Mouse (Mus musculus) bone marrow macrophage, adult 2 months (primary cell): ENCODE results near the gene Celsr1. TPM values are rescaled to one million over a fixed set of nuclear protein-coding genes. Genes with fewer than 3 reads are reported as not detected.

Experiments used
- H3K27ac ChIP-seq: 2 replicates; pipeline ENCODE4 v1.5.1; 2012; ENCODE audit warnings: low read depth, low read length; ENCODE audit not compliant: insufficient read depth
- H3K4me1 ChIP-seq: 2 replicates; pipeline ENCODE4 v1.6.1; 2012; ENCODE audit warnings: low read length; ENCODE audit not compliant: control insufficient read depth, insufficient read depth
- H3K4me3 ChIP-seq: 2 replicates; pipeline ENCODE4 v1.5.1; 2012; ENCODE audit warnings: mild to moderate bottlenecking, low read length, moderate library complexity; ENCODE audit not compliant: insufficient read depth
- CTCF ChIP-seq: IDR thresholded peaks from 2 replicates; pipeline ENCODE4 v1.5.1; 2012; ENCODE audit warnings: low read depth, mild to moderate bottlenecking, low read length, moderate library complexity
- POLR2A ChIP-seq: IDR thresholded peaks from 2 replicates; pipeline ENCODE4 v1.6.1; 2012; ENCODE audit warnings: mild to moderate bottlenecking, low read depth, low read length, borderline replicate concordance
- polyA plus RNA-seq: library from polyadenylated mRNA; stranded (reverse); fragments of >200 nt; gene quantifications from 2 replicates; pipeline ENCODE4 v1.2.4, GENCODE M21; 2012; ENCODE audit not compliant: missing spikeins, insufficient read depth, insufficient read length

The Celsr1 gene
- polyA plus RNA-seq, 1 experiment: 0.28 TPM

DNA sequence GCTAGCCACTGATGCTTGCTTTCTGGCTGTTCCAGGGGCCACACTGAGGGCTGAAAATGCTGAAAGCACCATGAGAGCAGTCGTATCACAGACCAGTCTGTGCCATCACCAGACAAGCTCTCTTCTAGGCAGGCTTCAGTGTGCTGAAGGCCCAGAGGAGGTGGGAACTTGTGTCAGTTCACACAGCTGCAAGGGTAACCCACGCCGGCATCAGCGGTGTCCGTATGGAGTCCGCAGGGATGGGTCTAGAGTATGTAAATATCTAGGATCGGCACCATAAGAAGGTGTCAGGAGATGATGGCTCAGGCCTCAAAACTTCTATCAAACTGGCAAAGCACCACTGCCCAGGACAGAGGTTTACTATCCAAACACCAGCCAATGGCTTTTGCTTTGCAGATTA, 64.3 kb downstream of the Celsr1 start:
- H3K4me3 ChIP-seq: no peak overlapping the region
- H3K4me1 ChIP-seq: peaks cover 2% of the 10 kb centered on the region; the same call in 1 of the 2 replicates
- no peak overlapping the region for H3K27ac ChIP-seq
- TF ChIP-seq CTCF (no peak), POLR2A (no peak)

GRCm38 (mm10) chr15:85966032-85966431, 67.5 kb downstream of the Celsr1 start:
- Histone ChIP-seq H3K27ac (no peak overlapping the region), H3K4me3 (no peak overlapping the region), H3K4me1 (peaks cover 8% of the 10 kb centered on the region; the same call in 1 of the 2 replicates)
- TF ChIP-seq POLR2A: no peak

DNA sequence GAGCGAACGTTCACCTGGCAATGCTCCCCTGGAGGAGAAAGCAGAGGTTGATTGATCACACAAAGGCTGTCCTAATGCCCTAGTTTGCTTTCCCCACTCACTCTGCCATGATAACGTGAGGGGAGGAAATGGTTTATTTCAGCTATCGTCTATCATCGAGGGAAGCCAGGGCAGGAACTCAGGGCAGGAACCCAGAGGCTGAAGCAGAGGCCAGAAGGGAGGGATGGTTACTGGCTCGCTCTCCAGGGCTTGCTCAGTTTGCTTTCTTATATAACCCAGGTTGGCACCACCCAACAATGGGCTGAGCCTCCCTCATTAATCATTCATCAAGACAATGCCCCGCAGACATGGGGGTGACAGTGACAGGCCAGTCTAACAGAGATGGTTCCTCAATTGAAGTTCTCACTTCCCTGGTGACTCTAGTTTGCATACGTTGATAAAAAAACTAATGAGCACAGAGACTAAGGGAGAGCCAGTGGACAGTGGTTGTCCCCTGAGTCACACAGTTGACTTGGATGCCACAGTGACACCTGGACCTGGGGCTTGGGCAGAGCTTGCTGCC, 70.2 kb downstream of the Celsr1 start:
- Histone ChIP-seq H3K4me3 (no peak overlapping the region), H3K27ac (no peak overlapping the region), H3K4me1 (peaks cover 6% of the 10 kb centered on the region; the same call in 1 of the 2 replicates)
- TF ChIP-seq POLR2A: no peak
- TF ChIP-seq CTCF: no peak

- H3K4me1 ChIP-seq: peaks cover 6% of the 10 kb centered on the region; the same call in 1 of the 2 replicates
- no peak overlapping the region for H3K27ac ChIP-seq
- no peak overlapping the region for H3K4me3 ChIP-seq
- TF ChIP-seq CTCF (no peak), POLR2A (no peak)
These were observed 70.9 kb downstream of the Celsr1 start for GRCm38 (mm10) chr15:85962691-85963090.

DNA sequence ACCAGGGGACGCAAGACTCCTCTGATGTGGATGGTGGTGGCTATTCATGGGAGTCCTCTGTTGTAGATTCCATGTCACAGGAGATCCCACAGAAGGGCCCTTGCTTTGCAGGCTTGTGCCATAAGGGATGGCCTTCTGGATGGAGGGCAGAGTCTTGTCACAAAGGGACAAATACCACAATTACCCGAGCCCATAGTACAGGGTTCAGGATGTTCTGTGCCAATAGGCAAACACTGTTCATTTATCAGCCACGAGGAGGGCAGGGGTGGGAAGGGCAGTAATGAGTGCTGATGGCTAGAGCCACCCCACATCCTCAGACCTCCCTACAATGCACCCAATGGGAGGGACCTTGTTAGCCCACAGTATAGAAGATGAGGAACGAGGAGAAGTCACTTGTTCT, 71.9 kb downstream of the Celsr1 start:
- H3K4me1 ChIP-seq: peaks cover 6% of the 10 kb centered on the region; the same call in 1 of the 2 replicates
- TF ChIP-seq CTCF (no peak), POLR2A (no peak)
- H3K4me3 ChIP-seq: no peak overlapping the region
- H3K27ac ChIP-seq: no peak overlapping the region

GRCm38 (mm10) chr15:85961131-85961530, 72.4 kb downstream of the Celsr1 start:
- no peak overlapping the region for H3K4me3 ChIP-seq
- peaks cover 6% of the 10 kb centered on the region; the same call in 1 of the 2 replicates for H3K4me1 ChIP-seq
- H3K27ac ChIP-seq: no peak overlapping the region
- TF ChIP-seq POLR2A (no peak), CTCF (no peak)

GRCm38 (mm10) chr15:85956202-85956601, 77.4 kb downstream of the Celsr1 start:
- TF ChIP-seq CTCF (no peak), POLR2A (no peak)

DNA sequence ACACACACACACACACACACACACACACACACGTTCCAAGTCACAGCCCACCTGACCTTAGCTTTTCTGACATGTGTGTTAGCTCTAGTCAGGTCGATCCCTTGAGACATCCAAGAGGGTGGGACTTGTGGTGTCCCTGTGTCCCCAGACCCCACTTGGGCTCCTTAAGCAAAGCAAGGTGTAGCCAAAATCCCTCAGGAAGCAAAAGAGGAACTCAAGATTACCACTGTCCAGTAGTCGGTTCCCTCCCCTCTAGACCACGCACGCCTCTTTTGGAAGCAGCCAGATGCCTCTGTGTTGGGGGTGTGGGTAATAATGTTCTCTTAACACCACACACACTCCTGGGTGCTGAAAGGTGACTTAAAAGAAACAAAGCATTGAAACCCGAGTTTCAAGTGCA, 80.1 kb downstream of the Celsr1 start:
- TF ChIP-seq POLR2A: no peak
- TF ChIP-seq CTCF: no peak
- Histone ChIP-seq H3K4me1 (no peaks in the 10 kb centered on the region), H3K4me3 (no peak overlapping the region), H3K27ac (no peak overlapping the region)

More at GRCm38 (mm10) chr15:85956202-85956601, 77.4 kb downstream of the Celsr1 start:
- H3K4me1 ChIP-seq: no peaks in the 10 kb centered on the region
- no peak overlapping the region for H3K4me3 ChIP-seq
- H3K27ac ChIP-seq: no peak overlapping the region

GRCm38 (mm10) chr15:85949421-85950164, 84.0 kb downstream of the Celsr1 start:
- no peak for TF ChIP-seq POLR2A
- H3K4me3 ChIP-seq: no peak overlapping the region
- H3K27ac ChIP-seq: no peak overlapping the region
- no peaks in the 10 kb centered on the region for H3K4me1 ChIP-seq

GRCm38 (mm10) chr15:85947967-85948366, 85.6 kb downstream of the Celsr1 start:
- Histone ChIP-seq H3K4me3 (no peak overlapping the region), H3K27ac (no peak overlapping the region), H3K4me1 (no peaks in the 10 kb centered on the region)
- TF ChIP-seq CTCF: no peak
- TF ChIP-seq POLR2A: no peak
